Mouse (Mus musculus) forebrain, postnatal 0 days (tissue): ENCODE data around the gene Tmem236. TPM values are rescaled to one million over a fixed set of nuclear protein-coding genes. Genes with fewer than 3 reads are reported as not detected.
A peak's percentile ranks its signal among the peaks of the same experiment; 100 is the strongest.

Experiments
- ATAC-seq: fragments of 200-750 bp; cut with Nextera tagmentation; 2 replicates; pipeline ENCODE4 v1.8.0; 2017; ENCODE audit warnings: mild to moderate bottlenecking, moderate library complexity
- DNase-seq: peaks from one replicate; pipeline ENCODE4 v3.0.0-alpha.2; 2015
- H3K27ac ChIP-seq: fragments of 300-500 bp; sonication (generic); 2 replicates; pipeline ENCODE4 v1.5.1; 2014; ENCODE audit warnings: low read depth, mild to moderate bottlenecking, antibody characterized with exemption, low read length, moderate library complexity, mixed read lengths
- H3K27me3 ChIP-seq: fragments of 300-500 bp; sonication (generic); 2 replicates; pipeline ENCODE4 v1.6.1; 2014; ENCODE audit warnings: mild to moderate bottlenecking, low read length, mixed read lengths; ENCODE audit not compliant: insufficient read depth
- H3K36me3 ChIP-seq: fragments of 300-500 bp; sonication (generic); 2 replicates; pipeline ENCODE4 v1.6.1; 2014; ENCODE audit warnings: mild to moderate bottlenecking, moderate library complexity; ENCODE audit not compliant: insufficient read depth
- H3K4me1 ChIP-seq: fragments of 300-500 bp; sonication (generic); 2 replicates; pipeline ENCODE4 v1.6.1; 2014; ENCODE audit warnings: antibody characterized with exemption; ENCODE audit not compliant: insufficient read depth
- H3K4me2 ChIP-seq: fragments of 300-500 bp; sonication (generic); 2 replicates; pipeline ENCODE4 v1.6.1; 2014; ENCODE audit warnings: low read depth, mild to moderate bottlenecking, moderate library complexity
- H3K4me3 ChIP-seq: fragments of 300-500 bp; sonication (generic); 2 replicates; pipeline ENCODE4 v1.5.1; 2014; ENCODE audit warnings: low read depth, low read length, mixed read lengths
- H3K9ac ChIP-seq: fragments of 300-500 bp; sonication (generic); 2 replicates; pipeline ENCODE4 v1.6.1; 2014; ENCODE audit warnings: mild to moderate bottlenecking
- H3K9me3 ChIP-seq: fragments of 300-500 bp; sonication (generic); 2 replicates; pipeline ENCODE4 v1.6.1; 2016; ENCODE audit warnings: low read length
- CTCF ChIP-seq: sonication (generic); IDR thresholded peaks from 2 replicates; pipeline ENCODE4 v1.5.1; 2016; ENCODE audit warnings: antibody characterized with exemption, control low read depth, low read depth
- WGBS: fragments of 180-500 bp; shearing (Covaris S2); extraction: QIAGEN DNeasy Blood & Tissue Kit; methylation state at CpG from one replicate; pipeline ENCODE4 v1.1.7; 2014; 5-methylcytosine and 5-hydroxymethylcytosine counted together
- microRNA counts: library from miRNA; unstranded; fragments of <30 nt; microRNA quantifications from one replicate; lab custom pipeline; 2015
- microRNA-seq, 2 experiments: library from miRNA; unstranded; fragments of <30 nt; microRNA quantifications; one replicate each; pipeline ENCODE4; 2016
- polyA plus RNA-seq: library from polyadenylated mRNA; unstranded; fragments of >200 nt; fragmentation: Nextera tagmentation; extraction: Ambion mirVana; gene quantifications from 2 replicates; pipeline ENCODE4 v1.2.1, GENCODE M21; 2015
- total RNA-seq: library from RNA; depleted of rRNA; stranded (reverse); fragments of >200 nt; gene quantifications from 2 replicates; pipeline ENCODE4 v1.2.3, GENCODE M21; 2014; rRNA removed

The Tmem236 gene
- total and polyA plus RNA-seq, 2 experiments from 2014 or later: 0.12 to 0.24 TPM

DNA sequence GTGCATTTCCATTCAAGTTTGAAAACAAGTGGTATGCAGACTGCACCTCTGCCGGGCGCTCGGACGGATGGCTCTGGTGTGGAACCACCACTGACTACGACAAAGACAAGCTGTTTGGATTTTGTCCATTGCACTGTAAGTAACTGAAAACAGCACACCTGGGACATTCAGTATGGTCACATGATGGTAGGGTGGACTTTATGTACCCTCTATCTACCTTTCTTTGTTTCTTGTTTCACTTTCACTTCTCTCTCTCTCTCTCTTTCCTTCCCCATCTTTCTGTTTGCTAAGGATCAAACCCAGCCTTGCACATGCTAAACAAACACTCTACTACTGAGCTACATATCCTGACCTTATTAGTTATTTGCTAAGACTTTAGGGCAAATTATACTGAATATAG is 69.8 kb downstream of the Tmem236 start:
- no peak overlapping the region for H3K27ac ChIP-seq
- ATAC-seq (no peak), DNase-seq (no peak)
- H3K4me2 ChIP-seq: no peak overlapping the region
- H3K27me3 ChIP-seq: no peaks in the 10 kb centered on the region
- 89% methylated on average over 5 of the region's 5 CpGs for WGBS
- no peaks in the 10 kb centered on the region for H3K9me3 ChIP-seq
- no peak overlapping the region for H3K4me3 ChIP-seq
- H3K9ac ChIP-seq: no peak overlapping the region
- no peak for TF ChIP-seq CTCF
- H3K4me1 ChIP-seq: no peaks in the 10 kb centered on the region
- no peaks in the 10 kb centered on the region for H3K36me3 ChIP-seq

DNA sequence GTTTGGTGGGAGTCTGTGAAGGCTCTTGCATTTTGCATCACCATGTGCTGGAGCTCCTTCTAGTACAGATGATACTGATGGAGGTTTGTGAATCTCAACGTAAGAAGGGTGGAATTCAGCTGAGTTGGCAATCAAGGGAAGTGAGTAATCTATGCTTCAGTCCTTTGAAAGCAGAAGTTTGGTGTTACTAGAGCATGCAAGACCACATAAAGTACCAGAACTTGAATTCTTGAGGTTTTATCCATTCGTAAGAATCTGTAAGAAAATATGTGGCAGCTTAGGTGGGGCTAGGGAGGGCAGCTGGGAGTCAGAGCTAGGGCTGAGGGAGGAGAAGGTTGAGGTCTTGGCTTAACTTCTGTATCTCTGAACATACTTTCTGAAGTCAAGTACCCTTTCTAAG is 70.3 kb downstream of the Tmem236 start:
- ATAC-seq (no peak), DNase-seq (no peak)

DNA sequence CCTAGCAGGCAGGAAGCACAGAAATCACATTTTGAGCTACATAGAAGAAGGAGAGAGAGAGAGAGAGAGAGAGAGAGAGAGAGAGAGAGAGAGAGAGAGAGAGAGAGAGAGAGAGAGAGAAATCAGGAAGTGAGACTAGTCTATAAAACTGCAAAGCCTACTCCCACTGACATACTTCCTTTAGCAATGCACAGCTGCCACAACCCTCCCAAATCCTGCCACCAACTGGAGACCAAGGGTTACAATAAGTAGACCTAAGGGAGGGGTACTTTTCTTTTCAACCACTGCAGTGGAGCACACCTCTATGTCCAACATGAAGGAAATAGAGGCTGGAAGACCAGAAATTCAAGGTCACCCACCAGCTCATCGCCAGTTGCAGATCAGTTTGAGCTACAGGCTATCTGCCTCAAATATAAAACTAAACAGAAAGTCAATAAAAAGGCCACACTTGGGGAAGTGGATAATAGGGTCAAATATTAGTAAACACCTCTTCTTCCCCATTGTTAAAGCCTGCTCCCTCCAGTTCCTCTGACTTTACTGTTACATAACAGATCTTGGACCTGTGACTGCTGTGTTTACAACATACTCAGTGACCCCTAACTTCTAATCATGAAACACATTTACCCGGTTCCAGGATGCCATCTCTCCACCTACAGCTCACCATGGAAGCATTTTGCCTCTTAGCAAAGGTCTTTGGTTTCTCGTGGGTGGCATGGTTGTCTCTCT is 75.7 kb downstream of the Tmem236 start:
- Histone ChIP-seq H3K9me3 (no peaks in the 10 kb centered on the region), H3K4me1 (no peaks in the 10 kb centered on the region), H3K4me2 (no peak overlapping the region), H3K36me3 (no peaks in the 10 kb centered on the region), H3K27ac (no peak overlapping the region), H3K27me3 (no peaks in the 10 kb centered on the region), H3K9ac (no peak overlapping the region), H3K4me3 (no peak overlapping the region)
- 87% methylated on average over 3 of the region's 3 CpGs for WGBS
- TF ChIP-seq CTCF: no peak
- DNase-seq (no peak), ATAC-seq (no peak)

More for the DNA sequence above, 70.3 kb downstream of the Tmem236 start:
- 78% methylated on average over 2 of the region's 2 CpGs for WGBS
- no peaks in the 10 kb centered on the region for H3K36me3 ChIP-seq
- no peak for TF ChIP-seq CTCF
- H3K27ac ChIP-seq: no peak overlapping the region
- no peak overlapping the region for H3K4me2 ChIP-seq
- no peaks in the 10 kb centered on the region for H3K4me1 ChIP-seq
- no peaks in the 10 kb centered on the region for H3K9me3 ChIP-seq
- H3K9ac ChIP-seq: no peak overlapping the region
- no peak overlapping the region for H3K4me3 ChIP-seq
- no peaks in the 10 kb centered on the region for H3K27me3 ChIP-seq

DNA sequence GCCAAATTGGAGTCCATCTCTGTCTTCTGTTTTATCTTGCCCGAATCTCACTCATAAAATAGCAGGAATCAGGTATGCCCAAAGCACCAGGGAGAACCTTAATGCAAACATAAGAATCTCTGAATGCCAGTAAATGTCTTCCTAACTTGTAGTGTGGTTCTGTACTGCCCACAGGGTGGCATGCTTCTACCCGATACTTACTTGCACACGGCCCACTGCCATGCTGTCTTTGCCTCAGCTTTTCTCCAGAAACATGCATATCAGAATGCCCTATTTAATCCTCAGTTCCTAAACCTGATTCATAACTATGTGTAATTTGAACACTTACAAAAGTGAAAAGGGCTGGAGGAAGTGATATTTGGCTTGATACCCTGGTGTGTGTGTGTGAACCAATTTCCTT is 77.6 kb downstream of the Tmem236 start:
- no peak overlapping the region for H3K4me3 ChIP-seq
- ATAC-seq (no peak), DNase-seq (no peak)
- H3K9ac ChIP-seq: no peak overlapping the region
- H3K9me3 ChIP-seq: no peaks in the 10 kb centered on the region
- H3K27me3 ChIP-seq: no peaks in the 10 kb centered on the region
- 82% methylated on average over 3 of the region's 3 CpGs for WGBS
- no peaks in the 10 kb centered on the region for H3K36me3 ChIP-seq
- peak; percentile 24 for TF ChIP-seq CTCF
- no peak overlapping the region for H3K4me2 ChIP-seq
- no peaks in the 10 kb centered on the region for H3K4me1 ChIP-seq
- H3K27ac ChIP-seq: no peak overlapping the region

GRCm38 (mm10) chr2:14258345-14258850 is 84.1 kb downstream of the Tmem236 start:
- TF ChIP-seq CTCF: no peak
- Histone ChIP-seq H3K36me3 (no peaks in the 10 kb centered on the region), H3K9me3 (no peaks in the 10 kb centered on the region), H3K4me3 (no peak overlapping the region), H3K9ac (no peak overlapping the region), H3K27ac (no peak overlapping the region), H3K4me1 (no peaks in the 10 kb centered on the region), H3K4me2 (no peak overlapping the region), H3K27me3 (no peaks in the 10 kb centered on the region)
- no peak for ATAC-seq
- no peak for DNase-seq

DNA sequence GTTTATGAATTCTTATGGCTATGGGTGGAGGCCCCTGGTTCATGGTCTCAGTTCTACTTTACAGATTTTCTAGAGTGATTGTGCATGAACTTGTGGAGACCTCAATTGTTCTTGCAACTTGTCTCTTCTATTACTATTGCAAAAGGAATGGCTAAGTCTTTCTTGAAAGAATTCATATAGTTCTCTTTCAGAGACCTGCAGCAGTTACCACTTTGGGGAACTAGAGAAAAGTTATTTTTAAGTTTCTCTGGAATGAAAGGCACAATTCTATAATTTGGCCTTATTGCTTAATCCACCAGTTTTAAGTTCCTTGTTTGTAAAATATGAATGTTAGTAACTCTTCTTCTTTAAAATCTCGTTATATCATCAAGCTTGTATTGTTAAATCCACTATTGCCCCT is 87.8 kb downstream of the Tmem236 start:
- H3K27ac ChIP-seq: no peak overlapping the region
- no peak overlapping the region for H3K9ac ChIP-seq
- H3K36me3 ChIP-seq: no peaks in the 10 kb centered on the region
- H3K4me2 ChIP-seq: no peak overlapping the region
- no peaks in the 10 kb centered on the region for H3K4me1 ChIP-seq
- no peaks in the 10 kb centered on the region for H3K27me3 ChIP-seq
- no peak for DNase-seq
- H3K9me3 ChIP-seq: no peaks in the 10 kb centered on the region
- WGBS: 87% methylated on average over 1 of the region's 1 CpGs
- no peak overlapping the region for H3K4me3 ChIP-seq
- ATAC-seq: no peak
- no peak for TF ChIP-seq CTCF

GRCm38 (mm10) chr2:14269160-14269559 is 94.8 kb downstream of the Tmem236 start:
- Histone ChIP-seq H3K4me1 (no peaks in the 10 kb centered on the region), H3K36me3 (no peaks in the 10 kb centered on the region), H3K9me3 (no peaks in the 10 kb centered on the region), H3K27me3 (no peaks in the 10 kb centered on the region), H3K27ac (no peak overlapping the region), H3K9ac (no peak overlapping the region), H3K4me3 (no peak overlapping the region), H3K4me2 (no peak overlapping the region)
- ATAC-seq (no peak), DNase-seq (no peak)
- no peak for TF ChIP-seq CTCF
- WGBS: 44% methylated on average over 1 of the region's 1 CpGs

MicroRNAs encoded within 50 kb of the gene (microRNA counts, 519-probe panel; counts per million panel counts)
- not detected for microRNA mmu-miR-511 (lab: Ali Mortazavi, UCI)

Small RNA genes lying within 50 kb of the gene (microRNA-seq; reads per million reads assigned to microRNA genes)
- gene Mir511: 5.5 to 6.6 reads per million in 2 experiments

Other genes with a start within 250 kb of the Tmem236 start
- 60.3 and 67.5 TPM in 2 replicates for gene Hacd1, start 118.4 kb upstream of the Tmem236 start, total RNA-seq
- 82.2 and 90.4 TPM in 2 replicates for gene Hacd1, start 118.4 kb upstream of the Tmem236 start, polyA plus RNA-seq
- 88.1 and 99.9 TPM in 2 replicates for gene Stam, start 100.4 kb upstream of the Tmem236 start, total RNA-seq
- gene Stam, start 100.4 kb upstream of the Tmem236 start, polyA plus RNA-seq: 74.6 and 100 TPM in 2 replicates
- gene Mrc1, start 54.9 kb downstream of the Tmem236 start, total RNA-seq: 9.9 and 17.1 TPM in 2 replicates
- gene Mrc1, start 54.9 kb downstream of the Tmem236 start, polyA plus RNA-seq: 3.6 and 4.1 TPM in 2 replicates
- gene Slc39a12, start 213.8 kb downstream of the Tmem236 start, total RNA-seq: 5.5 and 9.3 TPM in 2 replicates
- 2.6 and 3.9 TPM in 2 replicates for gene Slc39a12, start 213.8 kb downstream of the Tmem236 start, polyA plus RNA-seq